Mouse (Mus musculus): ENCODE data around the gene Tmem9b. TPM values are rescaled to one million over a fixed set of nuclear protein-coding genes. Genes with fewer than 3 reads are reported as not detected.

Gene Tmem9b
- polyA plus RNA-seq (2012; fragmentation: generic; extraction: Trizol) = 57.1 TPM

DNA sequence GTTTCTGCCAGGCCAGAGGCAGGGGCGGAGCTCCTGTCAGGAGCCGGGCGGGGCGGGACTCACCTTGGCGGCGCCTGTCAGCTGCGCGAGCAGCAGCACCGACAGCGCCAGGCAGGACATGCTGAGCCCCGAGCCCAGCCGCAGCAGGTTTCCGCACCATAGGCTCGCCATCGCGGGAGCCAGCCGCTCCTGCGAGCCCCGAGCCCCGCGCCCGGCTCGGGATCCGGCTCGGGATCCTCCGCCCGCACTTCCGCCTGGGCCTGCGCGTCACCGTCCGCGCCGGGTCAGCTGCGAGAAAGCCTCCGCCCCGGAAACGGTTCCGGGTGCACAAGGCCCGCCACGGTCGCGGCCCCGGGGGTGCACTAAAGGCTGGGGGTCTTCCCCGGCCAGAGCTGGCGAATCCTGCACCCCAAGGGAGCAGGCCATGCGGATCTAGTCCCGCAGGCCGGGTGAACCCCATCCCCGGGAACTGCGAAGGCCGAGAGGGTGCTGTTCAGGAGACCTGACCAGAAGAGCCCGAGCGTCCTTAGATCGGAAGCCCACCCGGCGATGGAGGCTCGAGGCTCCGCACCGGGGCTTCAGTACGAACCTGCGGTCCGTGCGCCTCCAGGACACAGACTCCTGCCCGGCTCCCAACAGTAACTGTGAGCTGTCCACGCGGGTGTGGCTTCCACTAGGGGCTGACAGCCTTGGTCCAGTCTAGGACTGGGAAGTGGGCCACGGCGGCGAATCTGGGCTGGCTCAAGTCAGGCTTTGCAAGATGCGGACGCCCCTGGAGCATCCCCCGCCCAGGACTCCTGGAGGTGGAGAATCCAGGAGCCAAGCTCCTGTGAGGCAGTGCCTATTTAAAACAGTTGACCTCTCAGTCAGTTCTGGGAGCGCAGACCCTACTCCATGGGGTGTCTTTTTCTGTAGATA, at the start of gene Tmem9b:
Tmem9b (minus strand) TSS at position 868 of the 918 bp plus-strand sequence.
- Histone ChIP-seq H3K27me3 (ENCODE audit: control insufficient read depth, insufficient read depth, insufficient read length) (no peaks in the 10 kb centered on the region), H3K36me3 (ENCODE audit: control insufficient read depth, insufficient read depth) (no peaks in the 10 kb centered on the region), H3K4me3 (peak within 1 kb of the TSS; percentile 90), H3K4me2 (ENCODE audit: low read depth) (peak within 1 kb of the TSS; percentile 94), H3K79me2 (ENCODE audit: control insufficient read depth, insufficient read depth) (peaks cover 11% of the 10 kb centered on the region), H3ac (ENCODE audit: control insufficient read depth, insufficient read length) (peak within 1 kb of the TSS; percentile 83)
- no peak for TF ChIP-seq CEBPB (IDR thresholded peaks at IDR 0.05; ENCODE audit: insufficient read depth, poor library complexity, severe bottlenecking)
- no peak for TF ChIP-seq SRF (IDR thresholded peaks at IDR 0.05; ENCODE audit: control insufficient read depth, insufficient read length, low read depth)
- peak in 2 of 3 experiments; percentile 12 to 56 for TF ChIP-seq MYOD1 (IDR thresholded peaks at IDR 0.05; ENCODE audit: control insufficient read depth in 1 of 3, insufficient read length in 2 of 3, low read depth in 2 of 3)
- no peak for TF ChIP-seq POLR2AphosphoS2 (IDR thresholded peaks at IDR 0.05; ENCODE audit: insufficient read length, low read depth)
- TF ChIP-seq MYOG (IDR thresholded peaks at IDR 0.05; ENCODE audit: control insufficient read depth in 1 of 3, insufficient read depth in 1 of 3, insufficient read length in 2 of 3, low read depth in 2 of 3) = peak in 2 of 3 experiments; percentile 32 to 38
- TF ChIP-seq MAX (IDR thresholded peaks at IDR 0.05; ENCODE audit: low read depth) = no peak
- TF ChIP-seq POLR2A (IDR thresholded peaks at IDR 0.05; ENCODE audit: insufficient read length, low read depth) = peak; percentile 69

DNA sequence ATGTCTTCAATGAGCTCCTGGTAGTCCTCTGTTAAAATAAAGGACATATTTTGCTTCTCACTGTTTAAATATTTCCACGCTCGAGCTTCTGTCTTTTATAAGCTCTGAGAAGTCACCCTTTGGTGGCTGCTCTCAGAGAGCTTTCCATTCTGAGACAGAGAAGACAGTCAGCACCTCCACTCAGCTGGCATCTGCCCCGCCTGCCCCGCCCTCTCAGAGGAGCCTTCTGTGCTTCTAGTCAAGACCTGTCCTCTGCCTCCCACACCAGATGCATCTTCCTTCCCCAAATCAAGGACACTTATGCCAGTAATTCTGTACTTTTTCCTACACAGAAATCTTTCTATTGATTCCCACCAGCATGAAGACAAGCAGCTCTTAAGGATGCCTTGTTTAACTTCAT, 48.0 kb upstream of the Tmem9b start:
- TF ChIP-seq POLR2AphosphoS2 (IDR thresholded peaks at IDR 0.05; ENCODE audit: insufficient read length, low read depth) (no peak), MYOD1 (IDR thresholded peaks at IDR 0.05; ENCODE audit: control insufficient read depth in 1 of 3, insufficient read length in 2 of 3, low read depth in 2 of 3) (no peak), TCF12 (IDR thresholded peaks at IDR 0.05; ENCODE audit: insufficient read depth, poor library complexity, severe bottlenecking) (no peak), USF1 (IDR thresholded peaks at IDR 0.05; ENCODE audit: low read depth) (no peak)
- H3K36me3 ChIP-seq (ENCODE audit: control insufficient read depth, insufficient read depth) = no peaks in the 10 kb centered on the region
- H3ac ChIP-seq (ENCODE audit: control insufficient read depth, insufficient read length) = no peak overlapping the region
- H3K27me3 ChIP-seq (ENCODE audit: control insufficient read depth, insufficient read depth, insufficient read length) = no peaks in the 10 kb centered on the region
- H3K4me3 ChIP-seq = no peak overlapping the region
- H3K79me2 ChIP-seq (ENCODE audit: control insufficient read depth, insufficient read depth) = no peaks in the 10 kb centered on the region
- no peak overlapping the region for H3K4me2 ChIP-seq (ENCODE audit: low read depth)

DNA sequence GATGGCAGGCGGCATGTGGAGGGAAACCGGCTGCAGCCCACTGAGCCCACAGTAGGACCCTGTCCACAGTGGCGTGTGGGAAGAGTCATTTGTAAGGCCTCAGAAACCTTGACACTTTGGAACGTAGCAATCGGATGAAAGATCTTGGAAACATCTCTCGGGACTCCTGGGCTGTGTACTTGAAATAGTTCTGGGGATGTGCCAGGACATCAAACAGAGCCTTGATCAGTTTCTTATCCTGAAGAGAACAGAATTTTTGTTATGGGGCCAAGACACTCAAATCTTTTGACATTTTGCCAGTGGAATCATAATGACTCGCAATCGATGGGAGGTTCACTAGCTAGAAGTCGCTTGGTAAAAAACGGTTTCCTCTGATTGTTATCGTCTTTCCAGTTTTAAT, 46.5 kb upstream of the Tmem9b start:
- Histone ChIP-seq H3K4me2 (ENCODE audit: low read depth) (no peak overlapping the region), H3K36me3 (ENCODE audit: control insufficient read depth, insufficient read depth) (no peaks in the 10 kb centered on the region), H3K27me3 (ENCODE audit: control insufficient read depth, insufficient read depth, insufficient read length) (no peaks in the 10 kb centered on the region), H3K4me3 (no peak overlapping the region), H3ac (ENCODE audit: control insufficient read depth, insufficient read length) (no peak overlapping the region), H3K79me2 (ENCODE audit: control insufficient read depth, insufficient read depth) (no peaks in the 10 kb centered on the region)
- TF ChIP-seq SRF (IDR thresholded peaks at IDR 0.05; ENCODE audit: control insufficient read depth, insufficient read length, low read depth) (no peak), CEBPB (IDR thresholded peaks at IDR 0.05; ENCODE audit: insufficient read depth, poor library complexity, severe bottlenecking) (no peak), TCF12 (IDR thresholded peaks at IDR 0.05; ENCODE audit: insufficient read depth, poor library complexity, severe bottlenecking) (no peak), MYOD1 (IDR thresholded peaks at IDR 0.05; ENCODE audit: control insufficient read depth in 1 of 3, insufficient read length in 2 of 3, low read depth in 2 of 3) (no peak), TCF3 (IDR thresholded peaks at IDR 0.05; ENCODE audit: insufficient read length, low read depth) (no peak), REST (IDR thresholded peaks at IDR 0.05; ENCODE audit: insufficient read depth, insufficient read length) (no peak), USF1 (IDR thresholded peaks at IDR 0.05; ENCODE audit: low read depth) (no peak), E2F4 (IDR thresholded peaks at IDR 0.05; ENCODE audit: insufficient read depth) (no peak), POLR2A (IDR thresholded peaks at IDR 0.05; ENCODE audit: insufficient read length, low read depth) (no peak), POLR2AphosphoS2 (IDR thresholded peaks at IDR 0.05; ENCODE audit: insufficient read length, low read depth) (no peak), MAX (IDR thresholded peaks at IDR 0.05; ENCODE audit: low read depth) (no peak), MYOG (IDR thresholded peaks at IDR 0.05; ENCODE audit: control insufficient read depth in 1 of 3, insufficient read depth in 1 of 3, insufficient read length in 2 of 3, low read depth in 2 of 3) (no peak)

DNA sequence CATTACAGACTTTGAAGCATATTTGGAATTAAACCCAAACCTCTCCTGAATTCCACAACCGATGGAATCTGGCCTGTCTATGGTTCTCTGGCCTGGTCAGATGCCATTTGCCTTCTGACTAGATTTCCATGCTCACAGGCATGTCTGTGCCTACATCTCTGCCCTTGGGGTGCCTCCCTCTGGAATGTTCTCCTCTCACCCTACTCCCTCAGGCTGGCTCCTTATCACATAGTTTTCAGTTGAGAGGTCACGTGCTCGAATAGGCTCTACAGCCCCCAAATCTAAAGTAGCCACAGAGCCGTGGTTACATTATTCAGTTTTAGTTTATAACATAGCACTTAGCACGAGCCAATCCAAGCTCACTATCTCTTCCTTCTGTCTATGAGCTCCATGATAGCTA, 42.9 kb upstream of the Tmem9b start:
- Histone ChIP-seq H3K36me3 (ENCODE audit: control insufficient read depth, insufficient read depth) (no peaks in the 10 kb centered on the region), H3K79me2 (ENCODE audit: control insufficient read depth, insufficient read depth) (no peaks in the 10 kb centered on the region), H3K4me2 (ENCODE audit: low read depth) (no peak overlapping the region)

DNA sequence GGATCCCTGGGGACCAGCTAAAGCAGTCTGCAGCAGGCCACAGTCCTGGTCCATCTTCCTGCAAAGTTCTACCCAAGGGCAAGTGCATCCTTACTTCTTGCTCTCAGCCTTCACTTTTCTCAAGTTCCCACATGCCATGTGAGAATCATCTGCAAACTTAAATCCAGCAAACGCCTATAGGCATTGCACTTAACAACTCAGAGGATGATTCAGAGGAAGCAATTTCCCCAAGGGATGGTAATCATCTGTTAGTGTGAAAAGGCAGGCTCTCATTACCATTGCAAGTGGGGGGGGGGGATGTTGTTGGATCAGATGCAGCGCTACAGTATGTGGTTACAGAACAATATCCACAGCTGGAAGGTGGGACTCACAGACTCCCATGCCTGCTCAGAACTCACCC, 41.9 kb upstream of the Tmem9b start:
- H3K36me3 ChIP-seq (ENCODE audit: control insufficient read depth, insufficient read depth) = no peaks in the 10 kb centered on the region
- no peaks in the 10 kb centered on the region for H3K79me2 ChIP-seq (ENCODE audit: control insufficient read depth, insufficient read depth)
- no peak overlapping the region for H3ac ChIP-seq (ENCODE audit: control insufficient read depth, insufficient read length)
- H3K4me2 ChIP-seq (ENCODE audit: low read depth) = no peak overlapping the region
- no peaks in the 10 kb centered on the region for H3K27me3 ChIP-seq (ENCODE audit: control insufficient read depth, insufficient read depth, insufficient read length)
- TF ChIP-seq POLR2AphosphoS2 (IDR thresholded peaks at IDR 0.05; ENCODE audit: insufficient read length, low read depth) (no peak), REST (IDR thresholded peaks at IDR 0.05; ENCODE audit: insufficient read depth, insufficient read length) (no peak), SRF (IDR thresholded peaks at IDR 0.05; ENCODE audit: control insufficient read depth, insufficient read length, low read depth) (no peak), MYOG (IDR thresholded peaks at IDR 0.05; ENCODE audit: control insufficient read depth in 1 of 3, insufficient read depth in 1 of 3, insufficient read length in 2 of 3, low read depth in 2 of 3) (no peak), TCF12 (IDR thresholded peaks at IDR 0.05; ENCODE audit: insufficient read depth, poor library complexity, severe bottlenecking) (no peak), POLR2A (IDR thresholded peaks at IDR 0.05; ENCODE audit: insufficient read length, low read depth) (no peak), USF1 (IDR thresholded peaks at IDR 0.05; ENCODE audit: low read depth) (no peak), MYOD1 (IDR thresholded peaks at IDR 0.05; ENCODE audit: control insufficient read depth in 1 of 3, insufficient read length in 2 of 3, low read depth in 2 of 3) (no peak), E2F4 (IDR thresholded peaks at IDR 0.05; ENCODE audit: insufficient read depth) (no peak), MAX (IDR thresholded peaks at IDR 0.05; ENCODE audit: low read depth) (no peak), CEBPB (IDR thresholded peaks at IDR 0.05; ENCODE audit: insufficient read depth, poor library complexity, severe bottlenecking) (no peak), TCF3 (IDR thresholded peaks at IDR 0.05; ENCODE audit: insufficient read length, low read depth) (no peak)
- no peak overlapping the region for H3K4me3 ChIP-seq

More for the DNA sequence above, 42.9 kb upstream of the Tmem9b start:
- TF ChIP-seq USF1 (IDR thresholded peaks at IDR 0.05; ENCODE audit: low read depth) = no peak
- no peak for TF ChIP-seq MYOD1 (IDR thresholded peaks at IDR 0.05; ENCODE audit: control insufficient read depth in 1 of 3, insufficient read length in 2 of 3, low read depth in 2 of 3)
- TF ChIP-seq SRF (IDR thresholded peaks at IDR 0.05; ENCODE audit: control insufficient read depth, insufficient read length, low read depth) = no peak
- no peak for TF ChIP-seq E2F4 (IDR thresholded peaks at IDR 0.05; ENCODE audit: insufficient read depth)
- no peaks in the 10 kb centered on the region for H3K27me3 ChIP-seq (ENCODE audit: control insufficient read depth, insufficient read depth, insufficient read length)
- no peak overlapping the region for H3ac ChIP-seq (ENCODE audit: control insufficient read depth, insufficient read length)
- no peak overlapping the region for H3K4me3 ChIP-seq

Measured in myocyte (in vitro differentiated cells).